Mouse (Mus musculus) heart, postnatal 0 days (tissue): ENCODE measurements at regions not wholly inside any gene's neighbourhood (a gene's known extent, or its start where the extent isn't known, plus 50 kb on each side); places are given as distances from the start of the nearest gene placed in this dataset.

Experiments
- CTCF ChIP-seq: IDR thresholded peaks from 2 replicates; pipeline ENCODE4 v1.5.1; 2016; ENCODE audit warnings: antibody characterized with exemption, control low read depth, low read depth
- EP300 ChIP-seq: IDR thresholded peaks from 2 replicates; pipeline ENCODE4 v1.6.1; 2016; ENCODE audit warnings: antibody characterized with exemption, low read depth

DNA sequence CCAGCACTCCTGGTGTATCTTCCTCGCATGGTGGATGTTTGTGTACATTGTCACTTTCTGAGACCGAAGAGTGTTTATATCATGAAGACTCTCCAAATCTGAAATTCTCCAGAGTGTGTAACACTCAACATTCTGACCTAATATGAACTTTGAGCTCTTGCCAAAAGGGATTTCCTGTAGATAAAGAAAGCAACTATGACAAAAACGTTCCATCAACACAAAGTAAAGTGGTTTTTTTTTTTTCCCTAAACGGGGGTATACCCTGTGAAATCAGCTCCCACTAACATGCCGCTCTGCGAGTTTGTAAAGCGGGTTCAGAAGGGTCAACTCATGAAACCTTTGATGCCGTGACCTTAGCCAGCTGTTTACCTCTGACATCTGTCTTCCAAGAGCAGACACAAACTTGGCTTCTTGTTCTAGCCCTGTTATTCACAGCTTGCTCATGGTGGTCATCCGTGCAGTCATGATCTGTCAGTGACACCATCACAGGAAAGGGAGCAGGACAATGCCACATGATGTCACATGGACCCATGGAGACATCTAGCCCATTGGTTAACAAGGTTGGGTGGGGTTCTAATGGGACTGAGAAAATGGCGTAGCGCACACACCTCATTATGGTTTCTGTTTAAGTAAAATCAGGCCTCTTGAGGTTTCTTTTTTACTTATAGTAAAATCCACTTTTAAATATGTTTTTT lies 122.9 kb upstream of the Cmc1 start:
- TF ChIP-seq CTCF (no peak), EP300 (no peak)
